Mouse (Mus musculus) embryonic facial prominence, embryonic 11.5 days (tissue): ENCODE measurements around the gene 1700069L16Rik. TPM values are rescaled to one million over a fixed set of nuclear protein-coding genes. Genes with fewer than 3 reads are reported as not detected.

Experiments used
- ATAC-seq: fragments of 200-750 bp; cut with Nextera tagmentation; replicated peaks from 2 replicates; pipeline ENCODE4 v1.8.0; 2017; ENCODE audit warnings: low read depth; ENCODE audit not compliant: insufficient number of reproducible peaks, low FRiP score, low TSS enrichment
- DNase-seq: peaks from one replicate; pipeline ENCODE4 v3.0.0-alpha.2; 2015; ENCODE audit warnings: low spot score
- H3K27ac ChIP-seq: fragments of 300-500 bp; sonication (generic); replicated peaks from 2 replicates; pipeline ENCODE4 v1.5.1; 2014; ENCODE audit warnings: mild to moderate bottlenecking, low read depth, low read length, control low read depth
- H3K27me3 ChIP-seq: fragments of 300-500 bp; sonication (generic); 2 replicates; pipeline ENCODE4 v1.6.1; 2014; ENCODE audit warnings: mild to moderate bottlenecking, low read length, moderate library complexity, mixed read lengths; ENCODE audit not compliant: control insufficient read depth, insufficient read depth
- H3K36me3 ChIP-seq: fragments of 300-500 bp; sonication (generic); replicated peaks from 2 replicates; pipeline ENCODE4 v1.6.1; 2014; ENCODE audit warnings: low read depth, mild to moderate bottlenecking, low read length, moderate library complexity, mixed read lengths; ENCODE audit not compliant: control insufficient read depth, insufficient read depth
- H3K4me1 ChIP-seq: fragments of 300-500 bp; sonication (generic); 2 replicates; pipeline ENCODE4 v1.6.1; 2014; ENCODE audit warnings: low read length, mixed read lengths; ENCODE audit not compliant: control insufficient read depth, insufficient read depth
- H3K4me2 ChIP-seq: fragments of 300-500 bp; sonication (generic); 2 replicates; pipeline ENCODE4 v1.6.1; 2014; ENCODE audit warnings: low read depth, mild to moderate bottlenecking, control low read depth, low read length, moderate library complexity
- H3K4me3 ChIP-seq: fragments of 300-500 bp; sonication (generic); 2 replicates; pipeline ENCODE4 v1.5.1; 2014; ENCODE audit warnings: low read depth, low read length, control low read depth
- H3K9ac ChIP-seq: fragments of 300-500 bp; sonication (generic); replicated peaks from 2 replicates; pipeline ENCODE4 v1.6.1; 2014; ENCODE audit warnings: mild to moderate bottlenecking, control low read depth, low read length
- H3K9me3 ChIP-seq: fragments of 300-500 bp; sonication (generic); replicated peaks from 2 replicates; pipeline ENCODE4 v1.6.1; 2016; ENCODE audit warnings: mild to moderate bottlenecking, low read length, inconsistent platforms, mixed read lengths; ENCODE audit not compliant: control insufficient read depth
- WGBS: fragments of 180-500 bp; shearing (Covaris S2); extraction: QIAGEN DNeasy Blood & Tissue Kit; methylation state at CpG from one replicate; pipeline ENCODE4 v1.1.7; 2014; 5-methylcytosine and 5-hydroxymethylcytosine counted together
- polyA plus RNA-seq: library from polyadenylated mRNA; unstranded; fragments of >200 nt; fragmentation: Nextera tagmentation; extraction: Ambion mirVana; gene quantifications from 2 replicates; pipeline ENCODE4 v1.2.1, GENCODE M21; 2014

1700069L16Rik gene
- polyA plus RNA-seq, 1 experiment from 2014 or later, result not detected

GRCm38 (mm10) chr5:113679509-113679908, 45.1 kb downstream of the 1700069L16Rik start:
- H3K4me1 ChIP-seq, result no peaks in the 10 kb centered on the region
- H3K36me3 ChIP-seq, result no peaks in the 10 kb centered on the region
- 90% methylated on average over 4 of the region's 4 CpGs for WGBS

GRCm38 (mm10) chr5:113678743-113679452, 45.7 kb downstream of the 1700069L16Rik start:
- no peak for ATAC-seq
- H3K4me3 ChIP-seq, result no peak overlapping the region
- no peaks in the 10 kb centered on the region for H3K9me3 ChIP-seq
- 83% methylated on average over 10 of the region's 10 CpGs for WGBS
- H3K9ac ChIP-seq, result no peak overlapping the region
- no peaks in the 10 kb centered on the region for H3K27me3 ChIP-seq
- no peak overlapping the region for H3K4me2 ChIP-seq
- peak; percentile 22 for DNase-seq
- H3K36me3 ChIP-seq, result no peaks in the 10 kb centered on the region
- H3K27ac ChIP-seq, result no peak overlapping the region
- H3K4me1 ChIP-seq, result no peaks in the 10 kb centered on the region

More at GRCm38 (mm10) chr5:113679509-113679908, 45.1 kb downstream of the 1700069L16Rik start:
- Histone ChIP-seq H3K9ac (no peak overlapping the region), H3K27ac (no peak overlapping the region), H3K9me3 (no peaks in the 10 kb centered on the region), H3K27me3 (no peaks in the 10 kb centered on the region), H3K4me2 (no peak overlapping the region), H3K4me3 (no peak overlapping the region)
- no peak for ATAC-seq
- DNase-seq, result no peak

- 91% methylated on average over 5 of the region's 7 CpGs for WGBS
- Histone ChIP-seq H3K9ac (no peak overlapping the region), H3K4me1 (no peaks in the 10 kb centered on the region), H3K27ac (no peak overlapping the region), H3K4me3 (no peak overlapping the region), H3K27me3 (no peaks in the 10 kb centered on the region), H3K9me3 (no peaks in the 10 kb centered on the region), H3K36me3 (no peaks in the 10 kb centered on the region), H3K4me2 (no peak overlapping the region)
- DNase-seq (no peak), ATAC-seq (no peak)
Observed at GRCm38 (mm10) chr5:113677541-113677940, 47.0 kb downstream of the 1700069L16Rik start.

GRCm38 (mm10) chr5:113674851-113675250, 49.7 kb downstream of the 1700069L16Rik start:
- no peak for ATAC-seq
- no peaks in the 10 kb centered on the region for H3K4me1 ChIP-seq
- no peaks in the 10 kb centered on the region for H3K27me3 ChIP-seq
- no peak for DNase-seq
- H3K4me3 ChIP-seq, result no peak overlapping the region
- WGBS, result 73% methylated on average over 7 of the region's 7 CpGs
- no peaks in the 10 kb centered on the region for H3K36me3 ChIP-seq
- H3K9me3 ChIP-seq, result no peaks in the 10 kb centered on the region
- H3K27ac ChIP-seq, result no peak overlapping the region
- H3K9ac ChIP-seq, result no peak overlapping the region
- H3K4me2 ChIP-seq, result no peak overlapping the region

- Histone ChIP-seq H3K4me3 (no peak overlapping the region), H3K36me3 (no peaks in the 10 kb centered on the region), H3K9me3 (no peaks in the 10 kb centered on the region), H3K4me2 (no peak overlapping the region), H3K9ac (no peak overlapping the region), H3K27ac (no peak overlapping the region), H3K4me1 (no peaks in the 10 kb centered on the region), H3K27me3 (no peaks in the 10 kb centered on the region)
- no peak for DNase-seq
- no peak for ATAC-seq
- 90% methylated on average over 7 of the region's 7 CpGs for WGBS
Observed at GRCm38 (mm10) chr5:113672456-113672855, 52.1 kb downstream of the 1700069L16Rik start.

GRCm38 (mm10) chr5:113670597-113670996, 54.0 kb downstream of the 1700069L16Rik start:
- 75% methylated on average over 6 of the region's 6 CpGs for WGBS
- H3K27me3 ChIP-seq, result no peaks in the 10 kb centered on the region
- no peak overlapping the region for H3K4me3 ChIP-seq
- DNase-seq (no peak), ATAC-seq (no peak)
- H3K4me2 ChIP-seq, result no peak overlapping the region
- H3K9ac ChIP-seq, result no peak overlapping the region
- H3K4me1 ChIP-seq, result no peaks in the 10 kb centered on the region
- no peaks in the 10 kb centered on the region for H3K36me3 ChIP-seq
- H3K9me3 ChIP-seq, result no peaks in the 10 kb centered on the region
- no peak overlapping the region for H3K27ac ChIP-seq

GRCm38 (mm10) chr5:113670110-113670509, 54.5 kb downstream of the 1700069L16Rik start:
- Histone ChIP-seq H3K4me3 (no peak overlapping the region), H3K9me3 (no peaks in the 10 kb centered on the region), H3K4me1 (no peaks in the 10 kb centered on the region), H3K27ac (no peak overlapping the region), H3K27me3 (no peaks in the 10 kb centered on the region), H3K9ac (no peak overlapping the region), H3K4me2 (no peak overlapping the region), H3K36me3 (no peaks in the 10 kb centered on the region)
- 79% methylated on average over 3 of the region's 3 CpGs for WGBS
- no peak for DNase-seq
- no peak for ATAC-seq

GRCm38 (mm10) chr5:113664629-113665195, 59.9 kb downstream of the 1700069L16Rik start:
- WGBS, result 75% methylated on average over 12 of the region's 12 CpGs
- no peak overlapping the region for H3K4me2 ChIP-seq
- no peaks in the 10 kb centered on the region for H3K36me3 ChIP-seq
- H3K9me3 ChIP-seq, result no peaks in the 10 kb centered on the region
- DNase-seq (no peak), ATAC-seq (no peak)
- H3K4me3 ChIP-seq, result no peak overlapping the region
- no peaks in the 10 kb centered on the region for H3K4me1 ChIP-seq
- H3K27ac ChIP-seq, result no peak overlapping the region
- no peaks in the 10 kb centered on the region for H3K27me3 ChIP-seq
- no peak overlapping the region for H3K9ac ChIP-seq
